Mouse (Mus musculus) cerebellum, adult 9-10 months (tissue): ENCODE measurements around the gene Ghr.

ENCODE experiments used
- DNase-seq: peaks from one replicate; pipeline ENCODE4 v3.0.0; 2022

Gene Ghr

GRCm38 (mm10) chr15:3444448-3445020 is 138.8 kb downstream of the Ghr start:
- no peak for DNase-seq

- DNase-seq, result peak; percentile 7
These were observed 141.6 kb downstream of the Ghr start for GRCm38 (mm10) chr15:3441506-3442286.

GRCm38 (mm10) chr15:3437381-3437780 is 145.9 kb downstream of the Ghr start:
- no peak for DNase-seq

- no peak for DNase-seq
These were observed 147.7 kb downstream of the Ghr start for GRCm38 (mm10) chr15:3435637-3436036.

GRCm38 (mm10) chr15:3434461-3434860 is 148.8 kb downstream of the Ghr start:
- no peak for DNase-seq

GRCm38 (mm10) chr15:3433281-3433680 is 150.0 kb downstream of the Ghr start:
- DNase-seq, result no peak

GRCm38 (mm10) chr15:3432823-3433222 is 150.5 kb downstream of the Ghr start:
- no peak for DNase-seq

- DNase-seq, result no peak
These were observed 153.9 kb downstream of the Ghr start for GRCm38 (mm10) chr15:3429417-3429816.

GRCm38 (mm10) chr15:3429001-3429400 is 154.3 kb downstream of the Ghr start:
- DNase-seq, result no peak

GRCm38 (mm10) chr15:3426401-3426800 is 156.9 kb downstream of the Ghr start:
- no peak for DNase-seq

GRCm38 (mm10) chr15:3423177-3423576 is 160.1 kb downstream of the Ghr start:
- DNase-seq, result no peak

- no peak for DNase-seq
These were observed 165.6 kb downstream of the Ghr start for GRCm38 (mm10) chr15:3417699-3418098.

- no peak for DNase-seq
These were observed 170.2 kb downstream of the Ghr start for GRCm38 (mm10) chr15:3413103-3413502.

GRCm38 (mm10) chr15:3408478-3408877 is 174.8 kb downstream of the Ghr start:
- no peak for DNase-seq

GRCm38 (mm10) chr15:3399196-3399595 is 184.1 kb downstream of the Ghr start:
- no peak for DNase-seq

GRCm38 (mm10) chr15:3397369-3398100 is 185.8 kb downstream of the Ghr start:
- no peak for DNase-seq

GRCm38 (mm10) chr15:3396149-3396548 is 187.1 kb downstream of the Ghr start:
- no peak for DNase-seq

GRCm38 (mm10) chr15:3395700-3396099 is 187.6 kb downstream of the Ghr start:
- no peak for DNase-seq

- DNase-seq, result no peak
These were observed 192.6 kb downstream of the Ghr start for GRCm38 (mm10) chr15:3390722-3391121.

GRCm38 (mm10) chr15:3389011-3389410 is 194.3 kb downstream of the Ghr start:
- DNase-seq, result no peak

- no peak for DNase-seq
These were observed 194.8 kb downstream of the Ghr start for GRCm38 (mm10) chr15:3388485-3388884.

GRCm38 (mm10) chr15:3383788-3384187 is 199.5 kb downstream of the Ghr start:
- DNase-seq, result no peak

- no peak for DNase-seq
These were observed 201.9 kb downstream of the Ghr start for GRCm38 (mm10) chr15:3381413-3381812.

- no peak for DNase-seq
These were observed 214.9 kb downstream of the Ghr start for GRCm38 (mm10) chr15:3368261-3368832.
